Mouse (Mus musculus): ENCODE results near the gene Nedd9. TPM values are rescaled to one million over a fixed set of nuclear protein-coding genes. Genes with fewer than 3 reads are reported as not detected.

Nedd9 gene
- total and polyA plus RNA-seq, 3 experiments: 0.15 to 0.25 TPM; not detected in 1

GRCm38 (mm10) chr13:41513456-41513855 is 26.3 kb upstream of the Nedd9 start:
- Histone ChIP-seq H3K9me3 (replicated peaks; ENCODE audit: insufficient read depth, low read length) (no peaks in the 10 kb centered on the region), H3K9ac (ENCODE audit: control insufficient read depth, low read depth, low read length, poor library complexity, severe bottlenecking) (no peak overlapping the region), H3K4me3 (ENCODE audit: control insufficient read depth in 1 of 2, insufficient read depth in 1 of 2, low read depth in 2 of 2, low read length in 2 of 2) (no peak overlapping the region), H3K27ac (ENCODE audit: control insufficient read depth, low read depth, low read length) (no peak overlapping the region), H3K36me3 (ENCODE audit: control insufficient read depth in 1 of 2, insufficient read depth in 2 of 2, low read length in 2 of 2) (no peaks in the 10 kb centered on the region), H3K4me1 (ENCODE audit: control insufficient read depth in 1 of 2, insufficient read depth in 2 of 2, low read length in 2 of 2) (no peaks in the 10 kb centered on the region), H3K79me2 (ENCODE audit: control insufficient read depth, insufficient read depth, low read length, poor library complexity) (no peaks in the 10 kb centered on the region), H3K27me3 (ENCODE audit: control insufficient read depth in 1 of 2, insufficient read depth in 2 of 2, low read length in 2 of 2) (no peaks in the 10 kb centered on the region)
- DNase-seq (ENCODE audit: low read depth, low spot score): no peak
- TF ChIP-seq SIN3A (IDR thresholded peaks at IDR 0.05; ENCODE audit: low read length) (no peak), E2F4 (IDR thresholded peaks at IDR 0.05; ENCODE audit: borderline replicate concordance, low read depth, low read length) (no peak), TAL1 (IDR thresholded peaks at IDR 0.05; ENCODE audit: low read length) (no peak), USF2 (IDR thresholded peaks at IDR 0.05; ENCODE audit: borderline replicate concordance in 1 of 2, insufficient read depth in 1 of 2, low read depth in 1 of 2, low read length in 2 of 2) (no peak), ETS1 (IDR thresholded peaks at IDR 0.05; ENCODE audit: low read depth, low read length) (no peak), HCFC1 (IDR thresholded peaks at IDR 0.05; ENCODE audit: low read depth, low read length) (no peak), ELF1 (IDR thresholded peaks at IDR 0.05; ENCODE audit: low read depth, low read length) (no peak), USF1 (IDR thresholded peaks at IDR 0.05; ENCODE audit: low read depth, low read length) (no peak), BHLHE40 (IDR thresholded peaks at IDR 0.05; ENCODE audit: borderline replicate concordance, low read depth, low read length) (no peak), ZMIZ1 (IDR thresholded peaks at IDR 0.05; ENCODE audit: low read depth, low read length) (no peak), CHD2 (IDR thresholded peaks at IDR 0.05; ENCODE audit: low read length) (no peak), KAT2A (conservative IDR thresholded peaks at IDR 0.05; ENCODE audit: low read depth, low read length) (no peak), ZKSCAN1 (IDR thresholded peaks at IDR 0.05; ENCODE audit: low read depth, low read length) (no peak), POLR2A (IDR thresholded peaks at IDR 0.05; ENCODE audit: control insufficient read depth in 1 of 2, insufficient read depth in 1 of 2, low read depth in 1 of 2, low read length in 2 of 2, poor library complexity in 1 of 2) (no peak), MEF2A (IDR thresholded peaks at IDR 0.05; ENCODE audit: extremely low read depth, insufficient replicate concordance, low read depth, low read length, poor library complexity, severe bottlenecking) (no peak), TCF12 (IDR thresholded peaks at IDR 0.05; ENCODE audit: low read depth, low read length) (no peak), TBP (IDR thresholded peaks at IDR 0.05; ENCODE audit: low read depth, low read length) (no peak), JUND (IDR thresholded peaks at IDR 0.05; ENCODE audit: low read depth, low read length) (no peak), UBTF (IDR thresholded peaks at IDR 0.05; ENCODE audit: borderline replicate concordance, insufficient read depth, low read depth, low read length) (no peak), POLR2AphosphoS2 (IDR thresholded peaks at IDR 0.05; ENCODE audit: low read length) (no peak)

- Histone ChIP-seq H3K27me3 (ENCODE audit: control insufficient read depth in 1 of 2, insufficient read depth in 2 of 2, low read length in 2 of 2) (no peaks in the 10 kb centered on the region), H3K9ac (ENCODE audit: control insufficient read depth, low read depth, low read length, poor library complexity, severe bottlenecking) (no peak overlapping the region), H3K79me2 (ENCODE audit: control insufficient read depth, insufficient read depth, low read length, poor library complexity) (no peaks in the 10 kb centered on the region), H3K4me1 (ENCODE audit: control insufficient read depth in 1 of 2, insufficient read depth in 2 of 2, low read length in 2 of 2) (no peaks in the 10 kb centered on the region), H3K9me3 (replicated peaks; ENCODE audit: insufficient read depth, low read length) (no peaks in the 10 kb centered on the region), H3K36me3 (ENCODE audit: control insufficient read depth in 1 of 2, insufficient read depth in 2 of 2, low read length in 2 of 2) (no peaks in the 10 kb centered on the region), H3K4me3 (ENCODE audit: control insufficient read depth in 1 of 2, insufficient read depth in 1 of 2, low read depth in 2 of 2, low read length in 2 of 2) (no peak overlapping the region), H3K27ac (ENCODE audit: control insufficient read depth, low read depth, low read length) (no peak overlapping the region)
- no peak for DNase-seq (ENCODE audit: low read depth, low spot score)
- TF ChIP-seq ELF1 (IDR thresholded peaks at IDR 0.05; ENCODE audit: low read depth, low read length) (no peak), SMC3 (IDR thresholded peaks at IDR 0.05; ENCODE audit: low read depth, low read length) (no peak), TCF12 (IDR thresholded peaks at IDR 0.05; ENCODE audit: low read depth, low read length) (no peak), POLR2A (IDR thresholded peaks at IDR 0.05; ENCODE audit: control insufficient read depth in 1 of 2, insufficient read depth in 1 of 2, low read depth in 1 of 2, low read length in 2 of 2, poor library complexity in 1 of 2) (no peak), UBTF (IDR thresholded peaks at IDR 0.05; ENCODE audit: borderline replicate concordance, insufficient read depth, low read depth, low read length) (no peak), CHD2 (IDR thresholded peaks at IDR 0.05; ENCODE audit: low read length) (no peak), RCOR1 (IDR thresholded peaks at IDR 0.05; ENCODE audit: low read depth, low read length) (no peak), MAZ (IDR thresholded peaks at IDR 0.05; ENCODE audit: low read depth, low read length) (no peak), NELFE (IDR thresholded peaks at IDR 0.05; ENCODE audit: low read depth, low read length) (no peak), NRF1 (IDR thresholded peaks at IDR 0.05; ENCODE audit: insufficient read depth, low read depth, low read length, poor library complexity, severe bottlenecking) (no peak), HCFC1 (IDR thresholded peaks at IDR 0.05; ENCODE audit: low read depth, low read length) (no peak), CTCF (IDR thresholded peaks at IDR 0.05 in 2 of 3, conservative IDR thresholded peaks at IDR 0.05 in 1 of 3; ENCODE audit: control insufficient read depth in 1 of 3, insufficient read depth in 1 of 3, low read depth in 2 of 3, low read length in 3 of 3, poor library complexity in 1 of 3, severe bottlenecking in 1 of 3) (no peak), MEF2A (IDR thresholded peaks at IDR 0.05; ENCODE audit: extremely low read depth, insufficient replicate concordance, low read depth, low read length, poor library complexity, severe bottlenecking) (no peak), GATA1 (IDR thresholded peaks at IDR 0.05; ENCODE audit: low read depth, low read length) (no peak), ETS1 (IDR thresholded peaks at IDR 0.05; ENCODE audit: low read depth, low read length) (no peak), CHD1 (IDR thresholded peaks at IDR 0.05; ENCODE audit: low read depth, low read length) (no peak), TAL1 (IDR thresholded peaks at IDR 0.05; ENCODE audit: low read length) (no peak), USF1 (IDR thresholded peaks at IDR 0.05; ENCODE audit: low read depth, low read length) (no peak)
Observed at GRCm38 (mm10) chr13:41512243-41512642, 25.1 kb upstream of the Nedd9 start.
